Mouse (Mus musculus): Measurements from ENCODE around the gene Mbnl1. TPM values are rescaled to one million over a fixed set of nuclear protein-coding genes. Genes with fewer than 3 reads are reported as not detected.

Mbnl1 gene
- polyA plus RNA-seq, 1 experiment from 2014 or later: 101 TPM

DNA sequence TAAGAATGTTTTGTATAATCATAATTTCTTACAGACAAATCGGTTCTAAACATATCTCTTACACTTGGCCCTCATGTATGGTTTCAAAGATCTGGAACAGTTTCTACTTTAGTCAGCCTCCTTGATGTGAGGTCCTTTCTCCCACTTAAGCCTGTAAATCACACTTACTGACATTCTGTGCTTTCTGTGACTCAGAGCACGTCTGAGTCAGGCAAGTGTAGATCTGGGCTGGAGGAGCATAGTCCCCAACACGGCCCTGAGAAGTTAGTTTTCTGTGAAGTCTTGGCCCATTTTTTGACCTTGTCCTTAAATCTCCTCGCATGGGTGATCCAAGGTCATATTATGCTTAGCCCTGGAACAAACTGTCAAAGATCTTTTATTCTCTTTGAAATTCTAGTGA is 124.4 kb downstream of the Mbnl1 start:
- Histone ChIP-seq H3K36me3 (0 out of 2 replicates have a peak, but pooled peaks cover 2% of the 10 kb centered on the region), H3K9ac (no peak overlapping the region), H3K27me3 (no peaks in the 10 kb centered on the region), H3K4me1 (peaks cover 14% of the 10 kb centered on the region), H3K9me3 (no peaks in the 10 kb centered on the region), H3K4me2 (no peak overlapping the region), H3K4me3 (no peak overlapping the region), H3K27ac (no peak overlapping the region)
- 77% methylated on average over 4 of the region's 4 CpGs for WGBS
- no peak for ATAC-seq (ENCODE audit: insufficient number of reproducible peaks, insufficient read depth, low FRiP score, low TSS enrichment, low read depth)

DNA sequence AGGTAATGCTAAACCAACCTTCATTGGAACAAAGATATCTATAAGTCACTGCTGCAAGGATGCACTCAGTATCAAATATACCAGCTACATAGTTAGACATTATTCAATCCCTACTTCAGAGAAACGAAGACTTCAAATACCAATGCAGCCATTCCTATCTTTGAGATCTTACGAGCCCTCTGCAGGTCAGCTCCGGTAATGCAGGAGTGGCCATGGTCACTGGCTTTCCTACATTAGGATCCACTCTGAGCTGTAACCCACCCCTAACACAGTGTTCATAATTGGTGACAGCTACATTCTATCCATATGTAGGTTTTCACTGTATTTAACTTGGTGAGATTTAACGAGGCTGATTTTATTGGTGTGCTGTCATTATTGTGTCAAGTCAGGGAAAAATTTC is 129.1 kb downstream of the Mbnl1 start:
- Histone ChIP-seq H3K27me3 (no peaks in the 10 kb centered on the region), H3K36me3 (peaks cover 4% of the 10 kb centered on the region), H3K9ac (no peak overlapping the region), H3K27ac (no peak overlapping the region), H3K4me3 (no peak overlapping the region), H3K4me1 (peaks cover 11% of the 10 kb centered on the region; the same call in 1 of the 2 replicates), H3K9me3 (no peaks in the 10 kb centered on the region), H3K4me2 (no peak overlapping the region)
- WGBS: 20% methylated on average over 4 of the region's 4 CpGs
- no peak for ATAC-seq (ENCODE audit: insufficient number of reproducible peaks, insufficient read depth, low FRiP score, low TSS enrichment, low read depth)

GRCm38 (mm10) chr3:60602923-60603549 is 130.4 kb downstream of the Mbnl1 start:
- 73% methylated on average over 4 of the region's 4 CpGs for WGBS
- ATAC-seq (ENCODE audit: insufficient number of reproducible peaks, insufficient read depth, low FRiP score, low TSS enrichment, low read depth): no peak

DNA sequence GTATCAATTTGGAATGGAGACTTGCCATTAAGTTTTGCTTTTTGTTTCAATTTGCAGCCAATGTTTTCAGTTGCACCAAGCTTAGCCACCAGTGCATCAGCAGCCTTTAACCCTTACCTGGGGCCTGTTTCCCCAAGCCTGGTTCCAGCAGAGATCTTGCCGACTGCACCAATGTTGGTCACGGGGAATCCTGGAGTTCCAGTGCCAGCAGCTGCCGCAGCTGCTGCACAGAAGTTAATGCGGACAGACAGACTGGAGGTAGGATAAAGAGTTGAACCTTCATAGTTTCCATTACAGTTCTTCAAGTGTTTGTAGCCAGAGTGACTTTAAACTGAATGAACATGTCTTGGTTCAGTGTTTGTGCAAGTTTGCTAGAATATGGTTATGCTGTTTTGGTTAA is 131.0 kb downstream of the Mbnl1 start:
- no peak overlapping the region for H3K9ac ChIP-seq
- H3K4me2 ChIP-seq: no peak overlapping the region
- H3K4me3 ChIP-seq: no peak overlapping the region
- ATAC-seq (ENCODE audit: insufficient number of reproducible peaks, insufficient read depth, low FRiP score, low TSS enrichment, low read depth): no peak
- no peak overlapping the region for H3K27ac ChIP-seq
- H3K4me1 ChIP-seq: peaks cover 11% of the 10 kb centered on the region; the same call in 1 of the 2 replicates
- peaks cover 4% of the 10 kb centered on the region for H3K36me3 ChIP-seq
- H3K27me3 ChIP-seq: no peaks in the 10 kb centered on the region
- WGBS: 80% methylated on average over 4 of the region's 4 CpGs
- no peaks in the 10 kb centered on the region for H3K9me3 ChIP-seq

More at GRCm38 (mm10) chr3:60602923-60603549, 130.4 kb downstream of the Mbnl1 start:
- no peaks in the 10 kb centered on the region for H3K9me3 ChIP-seq
- H3K36me3 ChIP-seq: peaks cover 4% of the 10 kb centered on the region
- H3K27me3 ChIP-seq: no peaks in the 10 kb centered on the region
- no peak overlapping the region for H3K9ac ChIP-seq
- H3K4me1 ChIP-seq: peaks cover 11% of the 10 kb centered on the region; the same call in 1 of the 2 replicates
- H3K4me3 ChIP-seq: no peak overlapping the region
- no peak overlapping the region for H3K27ac ChIP-seq
- no peak overlapping the region for H3K4me2 ChIP-seq

DNA sequence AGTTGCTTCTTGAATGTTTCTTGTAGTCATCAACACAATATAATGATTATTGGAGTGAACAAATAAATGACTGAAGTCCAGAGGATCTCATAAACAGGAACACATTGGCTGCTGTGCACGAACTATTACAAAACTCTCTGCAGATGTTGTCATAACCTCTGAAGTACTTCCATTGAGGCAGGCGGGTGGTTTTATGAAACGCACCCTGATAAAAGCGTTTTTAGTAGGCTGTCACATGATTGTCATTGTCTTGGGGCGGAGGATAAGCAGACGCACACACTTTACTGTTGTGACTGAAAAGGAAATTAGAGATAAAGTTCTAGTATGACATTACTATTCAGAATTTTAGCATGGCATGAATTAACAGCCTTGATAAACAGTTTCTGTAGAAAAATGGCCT is 131.6 kb downstream of the Mbnl1 start:
- Histone ChIP-seq H3K27ac (no peak overlapping the region), H3K9me3 (no peaks in the 10 kb centered on the region), H3K4me2 (no peak overlapping the region), H3K9ac (no peak overlapping the region), H3K4me1 (peaks cover 11% of the 10 kb centered on the region; the same call in 1 of the 2 replicates), H3K4me3 (no peak overlapping the region), H3K27me3 (no peaks in the 10 kb centered on the region), H3K36me3 (peaks cover 4% of the 10 kb centered on the region)
- 66% methylated on average over 6 of the region's 6 CpGs for WGBS
- ATAC-seq (ENCODE audit: insufficient number of reproducible peaks, insufficient read depth, low FRiP score, low TSS enrichment, low read depth): no peak

GRCm38 (mm10) chr3:60608952-60609403 is 136.3 kb downstream of the Mbnl1 start:
- Histone ChIP-seq H3K4me1 (no peaks in the 10 kb centered on the region), H3K4me2 (no peak overlapping the region), H3K4me3 (no peak overlapping the region), H3K36me3 (peaks cover 10% of the 10 kb centered on the region), H3K9me3 (no peaks in the 10 kb centered on the region), H3K27ac (no peak overlapping the region), H3K27me3 (no peaks in the 10 kb centered on the region), H3K9ac (no peak overlapping the region)
- WGBS: 9% methylated on average over 2 of the region's 2 CpGs
- ATAC-seq (ENCODE audit: insufficient number of reproducible peaks, insufficient read depth, low FRiP score, low TSS enrichment, low read depth): no peak

DNA sequence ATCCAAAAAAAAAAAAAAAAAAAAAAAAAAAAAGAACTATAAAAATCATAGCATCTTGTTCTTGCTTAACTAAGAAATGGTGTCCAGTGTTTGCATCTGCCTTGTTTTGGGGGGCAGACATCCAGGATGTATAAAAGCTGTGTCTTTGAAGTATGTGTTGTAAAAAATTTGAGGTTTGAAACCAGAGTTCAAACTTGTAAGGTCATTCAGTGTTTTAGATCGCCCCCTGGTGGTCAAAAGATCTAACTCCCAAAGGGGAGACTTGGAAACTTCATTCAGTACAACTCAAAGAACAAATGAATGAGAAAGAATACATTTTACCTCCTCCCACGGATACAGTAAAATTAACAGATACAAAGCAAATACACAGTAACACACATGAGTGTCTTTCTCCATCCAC is 139.2 kb downstream of the Mbnl1 start:
- ATAC-seq (ENCODE audit: insufficient number of reproducible peaks, insufficient read depth, low FRiP score, low TSS enrichment, low read depth): no peak
- 30% methylated on average over 2 of the region's 2 CpGs for WGBS

GRCm38 (mm10) chr3:60613121-60613520 is 140.5 kb downstream of the Mbnl1 start:
- H3K36me3 ChIP-seq: peaks cover 19% of the 10 kb centered on the region
- H3K9ac ChIP-seq: no peak overlapping the region
- no peak overlapping the region for H3K4me3 ChIP-seq
- no peaks in the 10 kb centered on the region for H3K4me1 ChIP-seq
- 91% methylated on average over 7 of the region's 7 CpGs for WGBS
- H3K27ac ChIP-seq: no peak overlapping the region
- no peaks in the 10 kb centered on the region for H3K9me3 ChIP-seq
- no peaks in the 10 kb centered on the region for H3K27me3 ChIP-seq
- no peak for ATAC-seq (ENCODE audit: insufficient number of reproducible peaks, insufficient read depth, low FRiP score, low TSS enrichment, low read depth)
- H3K4me2 ChIP-seq: no peak overlapping the region

More for the DNA sequence above, 139.2 kb downstream of the Mbnl1 start:
- peaks cover 14% of the 10 kb centered on the region for H3K36me3 ChIP-seq
- H3K4me2 ChIP-seq: no peak overlapping the region
- no peak overlapping the region for H3K27ac ChIP-seq
- no peak overlapping the region for H3K4me3 ChIP-seq
- no peaks in the 10 kb centered on the region for H3K4me1 ChIP-seq
- no peaks in the 10 kb centered on the region for H3K27me3 ChIP-seq
- H3K9me3 ChIP-seq: no peaks in the 10 kb centered on the region
- no peak overlapping the region for H3K9ac ChIP-seq

DNA sequence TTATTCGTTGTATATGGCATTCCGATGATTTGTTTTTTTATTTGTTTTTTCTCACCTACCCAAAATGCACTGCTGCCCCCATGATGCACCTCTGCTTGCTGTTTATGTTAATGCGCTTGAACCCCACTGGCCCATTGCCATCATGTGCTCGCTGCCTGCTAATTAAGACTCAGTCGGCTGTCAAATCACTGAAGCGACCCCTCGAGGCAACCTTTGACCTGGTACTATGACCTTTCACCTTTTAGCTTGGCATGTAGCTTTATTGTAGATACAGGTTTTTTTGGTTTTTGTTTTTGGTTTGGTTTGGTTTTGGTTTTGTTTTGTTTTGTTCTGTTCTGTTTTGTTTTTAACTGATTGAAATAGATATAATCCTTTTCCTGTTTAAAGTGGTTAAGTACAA is 141.9 kb downstream of the Mbnl1 start:
- H3K4me2 ChIP-seq: no peak overlapping the region
- H3K4me3 ChIP-seq: no peak overlapping the region
- no peak for ATAC-seq (ENCODE audit: insufficient number of reproducible peaks, insufficient read depth, low FRiP score, low TSS enrichment, low read depth)
- H3K27ac ChIP-seq: no peak overlapping the region
- no peaks in the 10 kb centered on the region for H3K4me1 ChIP-seq
- 75% methylated on average over 7 of the region's 7 CpGs for WGBS
- H3K27me3 ChIP-seq: no peaks in the 10 kb centered on the region
- H3K9ac ChIP-seq: no peak overlapping the region
- peaks cover 24% of the 10 kb centered on the region for H3K36me3 ChIP-seq
- H3K9me3 ChIP-seq: no peaks in the 10 kb centered on the region

- H3K4me3 ChIP-seq: no peak overlapping the region
- peaks cover 24% of the 10 kb centered on the region for H3K36me3 ChIP-seq
- H3K27me3 ChIP-seq: no peaks in the 10 kb centered on the region
- H3K4me1 ChIP-seq: no peaks in the 10 kb centered on the region
- no peak overlapping the region for H3K27ac ChIP-seq
- ATAC-seq (ENCODE audit: insufficient number of reproducible peaks, insufficient read depth, low FRiP score, low TSS enrichment, low read depth): no peak
- no peak overlapping the region for H3K9ac ChIP-seq
- H3K4me2 ChIP-seq: no peak overlapping the region
- WGBS: 64% methylated on average over 11 of the region's 11 CpGs
- H3K9me3 ChIP-seq: no peaks in the 10 kb centered on the region
These were observed 142.5 kb downstream of the Mbnl1 start for GRCm38 (mm10) chr3:60615057-60615606.

GRCm38 (mm10) chr3:60615615-60616014 is 143.0 kb downstream of the Mbnl1 start:
- Histone ChIP-seq H3K4me2 (no peak overlapping the region), H3K4me1 (no peaks in the 10 kb centered on the region)
- WGBS: 63% methylated on average over 7 of the region's 7 CpGs

GRCm38 (mm10) chr3:60616147-60616546 is 143.5 kb downstream of the Mbnl1 start:
- Histone ChIP-seq H3K4me2 (no peak overlapping the region), H3K9ac (no peak overlapping the region), H3K36me3 (peaks cover 24% of the 10 kb centered on the region), H3K27me3 (no peaks in the 10 kb centered on the region), H3K4me1 (no peaks in the 10 kb centered on the region), H3K4me3 (no peak overlapping the region), H3K27ac (no peak overlapping the region), H3K9me3 (no peaks in the 10 kb centered on the region)
- ATAC-seq (ENCODE audit: insufficient number of reproducible peaks, insufficient read depth, low FRiP score, low TSS enrichment, low read depth): no peak
- 90% methylated on average over 2 of the region's 2 CpGs for WGBS

More at GRCm38 (mm10) chr3:60615615-60616014, 143.0 kb downstream of the Mbnl1 start:
- H3K27ac ChIP-seq: no peak overlapping the region
- no peaks in the 10 kb centered on the region for H3K9me3 ChIP-seq
- H3K27me3 ChIP-seq: no peaks in the 10 kb centered on the region
- no peak overlapping the region for H3K4me3 ChIP-seq
- peaks cover 24% of the 10 kb centered on the region for H3K36me3 ChIP-seq
- H3K9ac ChIP-seq: no peak overlapping the region
- ATAC-seq (ENCODE audit: insufficient number of reproducible peaks, insufficient read depth, low FRiP score, low TSS enrichment, low read depth): no peak

All from embryonic facial prominence, embryonic 13.5 days (tissue).